Mouse (Mus musculus) liver, embryonic 16.5 days (tissue): ENCODE data around the gene Axl. TPM values are rescaled to one million over a fixed set of nuclear protein-coding genes. Genes with fewer than 3 reads are reported as not detected.

Experiments used
- ATAC-seq: fragments of 200-750 bp; cut with Nextera tagmentation; 2 replicates; pipeline ENCODE4 v1.8.0; 2017; ENCODE audit warnings: low read depth, mild to moderate bottlenecking, moderate number of reproducible peaks, moderate library complexity
- H3K27ac ChIP-seq: fragments of 300-500 bp; sonication (generic); 2 replicates; pipeline ENCODE4 v1.5.1; 2014; ENCODE audit warnings: mild to moderate bottlenecking, low read length
- H3K27me3 ChIP-seq: fragments of 300-500 bp; sonication (generic); 2 replicates; pipeline ENCODE4 v1.6.1; 2014; ENCODE audit warnings: low read depth, low read length, mixed read lengths; ENCODE audit not compliant: control insufficient read depth, insufficient read depth
- H3K36me3 ChIP-seq: fragments of 300-500 bp; sonication (generic); 2 replicates; pipeline ENCODE4 v1.6.1; 2014; ENCODE audit warnings: mild to moderate bottlenecking; ENCODE audit not compliant: control insufficient read depth, insufficient read depth
- H3K4me1 ChIP-seq: fragments of 300-500 bp; sonication (generic); 2 replicates; pipeline ENCODE4 v1.6.1; 2014; ENCODE audit warnings: low read depth, low read length, mixed read lengths; ENCODE audit not compliant: control insufficient read depth
- H3K4me2 ChIP-seq: fragments of 300-500 bp; sonication (generic); 2 replicates; pipeline ENCODE4 v1.6.1; 2014; ENCODE audit warnings: low read depth, low read length, mixed read lengths
- H3K4me3 ChIP-seq: fragments of 300-500 bp; sonication (generic); 2 replicates; pipeline ENCODE4 v1.5.1; 2014; ENCODE audit warnings: low read depth, mild to moderate bottlenecking, low read length
- H3K9ac ChIP-seq: fragments of 300-500 bp; sonication (generic); 2 replicates; pipeline ENCODE4 v1.6.1; 2014; ENCODE audit warnings: low read depth, low read length
- H3K9me3 ChIP-seq: fragments of 300-500 bp; sonication (generic); replicated peaks from 2 replicates; pipeline ENCODE4 v1.6.1; 2016; ENCODE audit warnings: low read length; ENCODE audit not compliant: control insufficient read depth
- WGBS: fragments of 180-500 bp; shearing (Covaris S2); extraction: QIAGEN DNeasy Blood & Tissue Kit; methylation state at CpG from one replicate; pipeline ENCODE4 v1.1.7; 2014; ENCODE audit not compliant: insufficient replicate concordance; 5-methylcytosine and 5-hydroxymethylcytosine counted together
- microRNA-seq: library from miRNA; unstranded; fragments of <30 nt; microRNA quantifications from one replicate; pipeline ENCODE4, GENCODE M21; 2016
- polyA plus RNA-seq: library from polyadenylated mRNA; unstranded; fragments of >200 nt; fragmentation: Nextera tagmentation; extraction: Ambion mirVana; gene quantifications from 2 replicates; pipeline ENCODE4 v1.2.1, GENCODE M21; 2015

Axl gene
- polyA plus RNA-seq, 1 experiment from 2014 or later, result 24.9 TPM

GRCm38 (mm10) chr7:25711731-25712197, 76.7 kb downstream of the Axl start:
- H3K4me2 ChIP-seq, result no peak overlapping the region
- ATAC-seq, result peak; percentile 41
- no peak overlapping the region for H3K9ac ChIP-seq
- no peaks in the 10 kb centered on the region for H3K9me3 ChIP-seq
- no peak overlapping the region for H3K4me3 ChIP-seq
- H3K27ac ChIP-seq, result peak overlapping the region; percentile 38; the same call in 1 of the 2 replicates
- H3K27me3 ChIP-seq, result no peaks in the 10 kb centered on the region
- peaks cover 29% of the 10 kb centered on the region for H3K4me1 ChIP-seq
- 26% methylated on average over 7 of the region's 7 CpGs for WGBS
- H3K36me3 ChIP-seq, result peaks cover 23% of the 10 kb centered on the region

- no peaks in the 10 kb centered on the region for H3K9me3 ChIP-seq
- H3K27me3 ChIP-seq, result no peaks in the 10 kb centered on the region
- peaks cover 29% of the 10 kb centered on the region for H3K4me1 ChIP-seq
- ATAC-seq, result no peak
- no peak overlapping the region for H3K4me2 ChIP-seq
- H3K4me3 ChIP-seq, result no peak overlapping the region
- WGBS, result 63% methylated on average over 5 of the region's 5 CpGs
- peaks cover 23% of the 10 kb centered on the region for H3K36me3 ChIP-seq
- H3K27ac ChIP-seq, result peak overlapping the region; percentile 20; the same call in 1 of the 2 replicates
- no peak overlapping the region for H3K9ac ChIP-seq
Measured at GRCm38 (mm10) chr7:25711165-25711564, 77.3 kb downstream of the Axl start.

- H3K4me2 ChIP-seq, result no peak overlapping the region
- H3K27ac ChIP-seq, result 0 out of 2 replicates have a peak overlapping the region, but pooled peaks have one; percentile 20
- H3K4me3 ChIP-seq, result no peak overlapping the region
- no peak for ATAC-seq
- H3K4me1 ChIP-seq, result peaks cover 33% of the 10 kb centered on the region
- peaks cover 19% of the 10 kb centered on the region for H3K36me3 ChIP-seq
- H3K9me3 ChIP-seq, result no peaks in the 10 kb centered on the region
- 50% methylated on average over 7 of the region's 7 CpGs for WGBS
- H3K27me3 ChIP-seq, result no peaks in the 10 kb centered on the region
- H3K9ac ChIP-seq, result no peak overlapping the region
Measured at GRCm38 (mm10) chr7:25710519-25711130, 77.9 kb downstream of the Axl start.

DNA sequence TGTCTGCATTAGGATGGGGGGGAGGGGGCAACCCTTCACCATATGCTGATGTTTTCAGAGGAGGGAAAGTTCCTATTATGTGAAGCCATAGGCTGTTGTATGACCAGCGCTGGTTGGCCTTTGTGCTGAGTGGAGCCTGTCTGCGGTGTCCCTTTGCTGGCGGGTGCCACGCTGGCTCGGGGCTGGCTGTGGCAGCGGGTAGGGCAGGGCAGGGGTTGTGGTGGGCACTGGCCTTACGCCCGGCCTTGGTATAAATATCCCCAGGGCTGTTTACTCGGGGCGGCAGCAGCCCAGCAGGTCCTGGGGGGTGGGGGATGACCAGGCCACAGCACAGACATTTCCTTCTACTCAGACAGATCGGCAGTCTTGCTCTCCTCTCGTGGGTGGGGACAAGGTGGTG, 78.5 kb downstream of the Axl start:
- Histone ChIP-seq H3K36me3 (peaks cover 12% of the 10 kb centered on the region), H3K9ac (no peak overlapping the region), H3K4me1 (peaks cover 37% of the 10 kb centered on the region), H3K4me2 (no peak overlapping the region), H3K4me3 (no peak overlapping the region), H3K27me3 (no peaks in the 10 kb centered on the region), H3K27ac (no peak overlapping the region), H3K9me3 (no peaks in the 10 kb centered on the region)
- no peak for ATAC-seq
- 53% methylated on average over 12 of the region's 12 CpGs for WGBS

GRCm38 (mm10) chr7:25707581-25708292, 80.8 kb downstream of the Axl start:
- Histone ChIP-seq H3K36me3 (no peaks in the 10 kb centered on the region; the same call in 1 of the 2 replicates), H3K4me3 (no peak overlapping the region), H3K4me1 (peaks cover 50% of the 10 kb centered on the region), H3K27me3 (no peaks in the 10 kb centered on the region), H3K27ac (peak overlapping the region; percentile 56), H3K4me2 (no peak overlapping the region), H3K9me3 (no peaks in the 10 kb centered on the region), H3K9ac (no peak overlapping the region)
- 49% methylated on average over 15 of the region's 15 CpGs for WGBS
- peak; percentile 22 for ATAC-seq

Small RNAs within 50 kb of the gene (microRNA-seq; reads per million reads assigned to microRNA genes)
- not detected for gene Gm24865

Other genes starting within 250 kb of the Axl start
- not detected in 2 replicates for gene Ceacam2, start 248.8 kb downstream of the Axl start, polyA plus RNA-seq
- gene Erich4, start 172.8 kb downstream of the Axl start, polyA plus RNA-seq, result 0.63 and 0.65 TPM in 2 replicates
- 8.1 and 8.9 TPM in 2 replicates for gene Dmac2, start 169.3 kb downstream of the Axl start, polyA plus RNA-seq
- 2.9 and 3.1 TPM in 2 replicates for gene B3gnt8, start 162.1 kb downstream of the Axl start, polyA plus RNA-seq
- 36.7 and 43.1 TPM in 2 replicates for gene Bckdha, start 129.7 kb downstream of the Axl start, polyA plus RNA-seq
- 39.1 and 40.7 TPM in 2 replicates for gene Exosc5, start 129.5 kb downstream of the Axl start, polyA plus RNA-seq
- gene Tmem91, start 113.5 kb downstream of the Axl start, polyA plus RNA-seq, result 0.78 and 1.3 TPM in 2 replicates
- gene B9d2, start 107.9 kb downstream of the Axl start, polyA plus RNA-seq, result 20.1 and 21.0 TPM in 2 replicates
- gene Tgfb1, start 101.7 kb downstream of the Axl start, polyA plus RNA-seq, result 3.1 and 4.1 TPM in 2 replicates
- 8.5 and 11.9 TPM in 2 replicates for gene Ccdc97, start 69.6 kb downstream of the Axl start, polyA plus RNA-seq
- gene Hnrnpul1, start 33.9 kb downstream of the Axl start, polyA plus RNA-seq, result 24.8 and 24.9 TPM in 2 replicates
- 0.42 and 0.80 TPM in 2 replicates for gene Cyp2s1, start 28.2 kb upstream of the Axl start, polyA plus RNA-seq
- 0.08 and 0.13 TPM in 2 replicates for gene Cyp2b10, start 108.9 kb upstream of the Axl start, polyA plus RNA-seq